ENCODE assay signal across 28 mouse cellular contexts in the genomic region with DNA sequence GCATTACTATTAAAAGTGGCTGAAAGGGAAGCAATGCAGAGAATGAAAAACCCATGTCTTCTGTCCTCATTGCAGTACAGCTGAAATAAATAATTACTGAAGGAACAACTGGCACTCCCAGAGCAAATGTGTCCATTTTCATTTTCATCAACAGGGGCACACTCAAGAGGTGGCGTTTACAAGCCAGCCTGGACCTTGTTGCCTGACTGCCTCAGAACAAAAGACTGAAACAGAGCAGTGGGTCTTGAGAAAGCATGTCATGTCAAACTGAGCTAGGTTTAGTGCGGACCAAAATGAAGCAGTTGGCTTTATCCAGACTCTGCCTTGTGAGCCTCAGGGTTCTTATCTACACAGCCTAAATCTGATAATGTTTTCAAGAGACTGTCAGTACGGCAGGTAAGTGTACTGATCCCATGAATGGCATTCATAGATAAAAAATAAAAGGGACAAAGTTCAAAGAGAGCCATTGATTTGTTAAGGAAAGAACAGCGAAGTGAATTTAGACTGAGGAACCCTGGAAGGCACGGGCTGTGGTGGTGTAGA. TPM values are rescaled to one million over a fixed set of nuclear protein-coding genes. Genes with fewer than 3 reads are reported as not detected.
DNase-seq lines count a peak whose midpoint lies in the region; ATAC-seq lines count a peak whose summit lies in the region.
"Had no signal": no experiment of that assay in that cellular context is flagged by ENCODE, and none has a peak within 500 bp of the region (broad histone marks: within the 10 kb centered on the region; RNA-seq: fewer than 3 reads in every experiment).

No protein-coding gene starts in this region.

- no peak for DNase-seq in hindbrain, embryonic 10.5 days (ENCODE audit: low spot score)
- peak; percentile 55 for DNase-seq in Muller cell, postnatal 12 days (ENCODE audit: inconsistent ontology term)
- no peak for DNase-seq in frontal cortex, postnatal 25 days (ENCODE audit: low spot score in 2 of 2)
- no peak for DNase-seq in layer of hippocampus, adult 9-11 months
- DNase-seq: adrenal gland, postnatal 10 days; cerebellum, adult 11 months; cerebellum, adult 9-11 months; forebrain, postnatal 0 days; gastrocnemius, postnatal 10 days; kidney, adult 8-10 months; kidney, postnatal 4 days; liver, postnatal 0 days; lung, postnatal 4 days; spleen, adult 18-20 months; thymus, postnatal 14 days had no signal

- H3K4me1 ChIP-seq in hindbrain, embryonic 10.5 days (replicated peaks), result peaks cover 29% of the 10 kb centered on the region
- peaks cover 19% of the 10 kb centered on the region for H3K4me1 ChIP-seq in hindbrain, embryonic 13.5 days (replicated peaks)
- peaks cover 15% of the 10 kb centered on the region for H3K4me1 ChIP-seq in midbrain, embryonic 12.5 days
- H3K4me1 ChIP-seq in midbrain, embryonic 15.5 days, result peaks cover 14% of the 10 kb centered on the region

- H3K27ac ChIP-seq in hindbrain, embryonic 10.5 days, result peak overlapping the region; percentile 45; the same call in 1 of the 2 replicates
- no peak overlapping the region; the same call in 1 of the 2 replicates for H3K27ac ChIP-seq in hindbrain, embryonic 13.5 days
- H3K27ac ChIP-seq in midbrain, embryonic 12.5 days (replicated peaks), result 0 out of 2 replicates have a peak overlapping the region, but pooled peaks have one; percentile 8
- H3K27ac ChIP-seq in midbrain, embryonic 15.5 days, result no peak overlapping the region
- H3K27ac ChIP-seq: embryonic facial prominence, embryonic 15.5 days; forebrain, embryonic 12.5 days; hindbrain, embryonic 14.5 days; kidney, postnatal 0 days; limb, embryonic 12.5 days; neural tube, embryonic 13.5 days had no signal

- 0 out of 2 replicates have a peak, but pooled peaks cover 3% of the 10 kb centered on the region for H3K9me3 ChIP-seq in hindbrain, embryonic 10.5 days
- no peaks in the 10 kb centered on the region for H3K9me3 ChIP-seq in hindbrain, embryonic 13.5 days
- 0 out of 2 replicates have a peak, but pooled peaks cover 3% of the 10 kb centered on the region for H3K9me3 ChIP-seq in midbrain, embryonic 12.5 days
- H3K9me3 ChIP-seq in midbrain, embryonic 15.5 days, result no peaks in the 10 kb centered on the region
- H3K9me3 ChIP-seq: embryonic facial prominence, embryonic 15.5 days; forebrain, embryonic 12.5 days; limb, embryonic 12.5 days had no signal

- no peaks in the 10 kb centered on the region for H3K27me3 ChIP-seq in hindbrain, embryonic 10.5 days (ENCODE audit: insufficient read depth, poor library complexity, severe bottlenecking)
- H3K27me3 ChIP-seq in hindbrain, embryonic 13.5 days, result no peaks in the 10 kb centered on the region
- H3K27me3 ChIP-seq in midbrain, embryonic 12.5 days, result no peaks in the 10 kb centered on the region
- no peaks in the 10 kb centered on the region for H3K27me3 ChIP-seq in midbrain, embryonic 15.5 days (replicated peaks)
- H3K27me3 ChIP-seq: embryonic facial prominence, embryonic 15.5 days; limb, embryonic 12.5 days; neural tube, embryonic 13.5 days; Patski had no signal

- H3K4me3 ChIP-seq in hindbrain, embryonic 10.5 days, result no peak overlapping the region
- no peak overlapping the region for H3K4me3 ChIP-seq in hindbrain, embryonic 13.5 days
- no peak overlapping the region for H3K4me3 ChIP-seq in midbrain, embryonic 12.5 days
- H3K4me3 ChIP-seq in midbrain, embryonic 15.5 days, result no peak overlapping the region
- H3K4me3 ChIP-seq: embryonic facial prominence, embryonic 15.5 days; forebrain, embryonic 12.5 days; limb, embryonic 12.5 days; megakaryocyte, embryonic 14.5 days; neural tube, embryonic 13.5 days had no signal

- H3K36me3 ChIP-seq in hindbrain, embryonic 10.5 days, result no peaks in the 10 kb centered on the region
- H3K36me3 ChIP-seq in hindbrain, embryonic 13.5 days, result no peaks in the 10 kb centered on the region
- no peaks in the 10 kb centered on the region for H3K36me3 ChIP-seq in midbrain, embryonic 12.5 days
- H3K36me3 ChIP-seq in midbrain, embryonic 15.5 days (replicated peaks), result no peaks in the 10 kb centered on the region
- H3K36me3 ChIP-seq: embryonic facial prominence, embryonic 15.5 days; forebrain, embryonic 12.5 days; limb, embryonic 12.5 days; neural tube, embryonic 13.5 days had no signal

- H3K9ac ChIP-seq in hindbrain, embryonic 13.5 days, result no peak overlapping the region
- no peak overlapping the region for H3K9ac ChIP-seq in midbrain, embryonic 12.5 days (replicated peaks)
- H3K9ac ChIP-seq in midbrain, embryonic 15.5 days, result no peak overlapping the region
- H3K9ac ChIP-seq: embryonic facial prominence, embryonic 15.5 days; forebrain, embryonic 12.5 days; forebrain, postnatal 0 days; hindbrain, embryonic 14.5 days; limb, embryonic 12.5 days; liver, postnatal 0 days; neural tube, embryonic 13.5 days had no signal

- WGBS in hindbrain, embryonic 10.5 days, result 58% methylated on average over 5 of the region's 5 CpGs
- WGBS in hindbrain, embryonic 13.5 days, result 64% methylated on average over 5 of the region's 5 CpGs
- 52% methylated on average over 5 of the region's 5 CpGs for WGBS in midbrain, embryonic 12.5 days
- WGBS in midbrain, embryonic 15.5 days, result 51% methylated on average over 5 of the region's 5 CpGs

- H3K4me2 ChIP-seq in hindbrain, embryonic 13.5 days, result no peak overlapping the region
- H3K4me2 ChIP-seq in midbrain, embryonic 12.5 days (replicated peaks), result no peak overlapping the region
- no peak overlapping the region for H3K4me2 ChIP-seq in midbrain, embryonic 15.5 days
- H3K4me2 ChIP-seq: embryonic facial prominence, embryonic 15.5 days; forebrain, embryonic 12.5 days; hindbrain, embryonic 14.5 days; limb, embryonic 12.5 days; liver, embryonic 11.5 days; neural tube, embryonic 13.5 days had no signal

- ATAC-seq in hindbrain, embryonic 13.5 days (ENCODE audit: low FRiP score), result no peak
- ATAC-seq in midbrain, embryonic 12.5 days (ENCODE audit: low FRiP score, low read depth), result no peak
- no peak for ATAC-seq in midbrain, embryonic 15.5 days (replicated peaks)
- ATAC-seq: CD4-positive, CD25-positive, alpha-beta regulatory T cell, adult 4 months; forebrain, postnatal 0 days; liver, postnatal 0 days; Patski had no signal

RNA-seq across cellular contexts. Expression of gene Zdhhc17, which starts 2.6 kb away (rescaled TPM):
- polyA plus RNA-seq in hindbrain, embryonic 10.5 days (2016; fragmentation: Nextera tagmentation; extraction: Ambion mirVana), result 29.3 and 34.8 TPM in 2 replicates
- 55.5 and 58.3 TPM in 2 replicates for polyA plus RNA-seq in hindbrain, embryonic 13.5 days (2015; fragmentation: Nextera tagmentation; extraction: Ambion mirVana)
- polyA plus RNA-seq in midbrain, embryonic 12.5 days (2016; fragmentation: Nextera tagmentation; extraction: Ambion mirVana), result 47.9 and 50.6 TPM in 2 replicates
- polyA plus RNA-seq in midbrain, embryonic 15.5 days (2015; fragmentation: Nextera tagmentation; extraction: Ambion mirVana), result 57.4 and 64.0 TPM in 2 replicates

Comparison
In these comparisons a context has a peak if more than half of its experiments do, and no peak if none do; other contexts are left out.
1. H3K27ac ChIP-seq: peak in hindbrain, embryonic 10.5 days (single experiment) and midbrain, embryonic 12.5 days (single experiment); none in hindbrain, embryonic 13.5 days (single experiment) and midbrain, embryonic 15.5 days (single experiment).